Mouse (Mus musculus): ENCODE data around the gene Prkg2.

DNA sequence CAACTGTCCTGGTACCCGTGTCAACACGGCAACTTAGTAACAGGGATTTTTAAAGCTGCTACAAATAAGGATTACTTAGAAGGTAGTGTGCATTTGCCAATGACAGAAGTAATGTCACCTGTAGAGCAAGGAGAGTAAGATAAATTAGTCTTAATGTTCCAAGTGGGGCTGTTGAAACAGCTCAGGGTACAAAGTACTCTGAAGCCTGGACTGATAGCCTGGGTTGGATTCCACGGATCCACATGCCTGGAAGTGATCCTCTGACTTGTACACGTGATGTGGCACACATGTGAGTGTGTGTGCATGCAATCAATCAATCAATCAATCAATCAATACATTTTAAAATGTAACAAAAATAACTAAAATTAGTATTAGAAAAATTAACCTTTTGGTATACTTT lies 45.6 kb downstream of the Prkg2 start:
- no peak for TF ChIP-seq CTCF (IDR thresholded peaks at IDR 0.05; ENCODE audit: low read depth)
- no peak for TF ChIP-seq EP300 (IDR thresholded peaks at IDR 0.05; ENCODE audit: low read depth)

All from liver, embryonic 14.5 days (tissue).